Mouse (Mus musculus): ENCODE data around the gene Myb. TPM values are rescaled to one million over a fixed set of nuclear protein-coding genes. Genes with fewer than 3 reads are reported as not detected.

Gene Myb
- polyA plus RNA-seq (2012; rRNA removed) = 0.74 and 0.75 TPM in 2 replicates

DNA sequence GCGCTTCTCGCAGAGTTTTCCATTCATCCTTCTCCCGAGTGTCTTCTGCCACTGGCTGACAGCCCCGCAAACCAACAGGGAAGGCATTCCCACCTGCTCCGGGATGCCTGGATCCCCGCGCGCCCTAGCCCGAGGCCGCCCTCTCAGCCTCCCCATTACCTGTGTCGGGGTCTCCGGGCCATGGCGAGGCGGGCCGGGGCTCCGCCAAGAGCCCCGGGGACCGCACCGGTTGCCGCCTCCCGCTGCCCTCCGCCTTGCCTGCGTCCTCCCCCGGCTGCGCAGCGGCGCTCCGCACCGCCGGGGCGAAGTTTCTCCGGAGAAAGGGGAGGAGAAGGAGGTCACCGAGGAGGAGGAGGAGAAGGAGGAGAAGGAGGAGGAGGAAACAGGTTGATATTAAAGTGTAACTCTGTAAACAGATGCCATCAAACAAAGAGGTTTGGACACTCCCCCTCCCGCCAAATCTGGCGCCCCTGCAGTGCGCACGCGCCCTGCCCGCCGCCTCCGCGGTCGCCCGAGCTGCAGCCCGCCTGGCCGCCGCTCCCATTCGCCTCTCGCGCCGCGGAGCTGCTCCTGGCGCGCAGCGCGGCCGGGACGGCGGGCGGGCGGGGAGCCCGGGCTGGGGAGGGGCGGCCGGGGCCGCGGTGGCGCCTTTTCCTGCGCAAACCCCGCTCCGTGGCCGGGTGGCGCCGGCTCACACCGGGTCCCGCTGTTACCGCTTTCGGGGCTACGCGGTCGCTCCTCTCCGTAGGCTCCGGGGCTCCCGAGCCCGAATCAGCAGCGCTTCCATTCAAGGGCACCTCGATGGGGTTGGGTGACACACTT lies at the start of gene Myb:
TSS of gene Myb (minus strand) at position 448 of the 822 bp plus-strand sequence.
- Histone ChIP-seq H3K4me3 (replicated peaks; ENCODE audit: insufficient read depth, low read depth, low read length) (peak within 1 kb of the TSS; percentile 65), H3K27me3 (ENCODE audit: control insufficient read depth, insufficient read depth, low read length) (no peaks in the 10 kb centered on the region), H3K4me1 (ENCODE audit: control insufficient read depth, insufficient read depth, low read length) (no peaks in the 10 kb centered on the region), H3K27ac (ENCODE audit: insufficient read depth, low read length) (no peak within 1 kb of the TSS)
- under 1% methylated on average over 85 of the region's 86 CpGs for WGBS
- DNase-seq = peak; percentile 62 to 65
- TF ChIP-seq POLR2A (IDR thresholded peaks at IDR 0.05; ENCODE audit: borderline replicate concordance, insufficient read depth, low read length) = no peak
- TF ChIP-seq CTCF (IDR thresholded peaks at IDR 0.05; ENCODE audit: borderline replicate concordance, insufficient read depth, low read depth, low read length) = no peak

DNA sequence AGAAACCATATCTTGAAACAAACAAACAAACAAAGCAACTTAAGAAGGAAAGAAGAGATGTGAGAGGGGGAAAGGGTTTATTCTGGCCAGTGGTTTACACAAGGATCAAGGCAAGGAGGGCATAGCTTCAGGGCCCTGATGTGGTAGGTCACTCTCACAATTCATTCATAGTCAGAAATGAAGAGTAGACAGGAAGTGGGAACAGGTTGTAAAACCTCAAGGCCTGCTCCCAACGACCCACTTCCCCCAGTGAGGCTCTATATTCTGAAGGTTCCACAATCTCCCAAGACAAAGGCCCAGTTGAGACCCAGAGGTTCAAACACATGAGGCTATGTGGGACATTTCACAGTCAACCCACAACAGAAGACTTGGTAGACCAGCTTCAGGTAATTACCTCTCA lies 46.6 kb upstream of the Myb start:
- DNase-seq = no peak
- H3K27me3 ChIP-seq (ENCODE audit: control insufficient read depth, insufficient read depth, low read length) = no peaks in the 10 kb centered on the region; the same call in 1 of the 2 replicates
- no peak overlapping the region for H3K4me3 ChIP-seq (replicated peaks; ENCODE audit: insufficient read depth, low read depth, low read length)
- TF ChIP-seq POLR2A (IDR thresholded peaks at IDR 0.05; ENCODE audit: borderline replicate concordance, insufficient read depth, low read length) (no peak), CTCF (IDR thresholded peaks at IDR 0.05; ENCODE audit: borderline replicate concordance, insufficient read depth, low read depth, low read length) (no peak)
- H3K4me1 ChIP-seq (ENCODE audit: control insufficient read depth, insufficient read depth, low read length) = no peaks in the 10 kb centered on the region
- no peak overlapping the region for H3K27ac ChIP-seq (ENCODE audit: insufficient read depth, low read length)
- WGBS = 52% methylated on average over 1 of the region's 1 CpGs

DNA sequence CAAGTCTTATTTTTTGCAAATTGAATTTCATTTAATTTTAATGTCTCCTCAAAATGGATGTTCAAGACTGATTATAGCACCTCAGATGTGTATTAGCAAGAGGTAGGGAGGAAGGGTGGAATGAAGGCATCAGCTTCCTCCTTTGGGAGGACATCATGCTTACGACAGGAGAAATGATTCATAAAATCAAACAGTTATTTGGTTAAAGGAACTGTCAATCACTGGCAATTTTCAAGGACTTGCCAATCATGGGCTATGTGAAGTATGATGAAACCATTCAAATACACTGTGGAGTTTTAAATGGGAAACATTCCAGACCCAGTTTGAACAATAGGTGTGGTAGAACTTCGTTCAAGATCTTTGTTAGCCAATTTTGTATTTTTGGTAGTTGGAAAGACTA lies 45.4 kb upstream of the Myb start:
- 63% methylated on average over 2 of the region's 2 CpGs for WGBS
- Histone ChIP-seq H3K27ac (ENCODE audit: insufficient read depth, low read length) (no peak overlapping the region), H3K4me1 (ENCODE audit: control insufficient read depth, insufficient read depth, low read length) (no peaks in the 10 kb centered on the region), H3K4me3 (replicated peaks; ENCODE audit: insufficient read depth, low read depth, low read length) (no peak overlapping the region), H3K27me3 (ENCODE audit: control insufficient read depth, insufficient read depth, low read length) (no peaks in the 10 kb centered on the region; the same call in 1 of the 2 replicates)
- no peak for TF ChIP-seq POLR2A (IDR thresholded peaks at IDR 0.05; ENCODE audit: borderline replicate concordance, insufficient read depth, low read length)
- no peak for TF ChIP-seq CTCF (IDR thresholded peaks at IDR 0.05; ENCODE audit: borderline replicate concordance, insufficient read depth, low read depth, low read length)
- no peak for DNase-seq

DNA sequence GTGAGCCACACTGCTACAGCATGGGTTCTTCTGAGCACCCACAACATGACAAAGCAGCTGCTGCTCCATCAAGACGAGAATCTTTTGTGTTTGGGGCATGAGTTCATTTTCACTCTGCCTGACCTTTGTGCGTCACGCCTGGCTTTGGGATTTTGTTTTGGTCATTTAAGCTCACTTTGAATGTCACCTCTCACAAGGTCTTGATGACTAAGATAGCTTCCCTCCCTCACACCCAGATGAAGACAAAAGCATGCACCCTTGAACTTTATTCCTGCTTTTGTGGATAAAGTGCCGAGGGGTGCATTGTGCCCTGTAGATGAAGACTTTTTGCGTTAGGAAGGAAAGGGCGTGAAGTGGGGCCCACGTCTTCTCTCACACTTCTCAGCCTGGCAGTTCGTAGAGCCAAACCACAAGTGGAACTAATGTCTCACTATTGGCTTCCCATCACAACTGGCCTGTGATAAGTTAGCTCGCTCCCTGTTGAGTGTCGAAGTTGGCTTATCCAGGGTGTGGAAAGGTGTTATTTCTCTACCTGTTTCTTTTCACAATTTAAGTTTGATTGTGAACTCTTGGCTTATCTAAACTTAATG lies 43.8 kb upstream of the Myb start:
- no peaks in the 10 kb centered on the region; the same call in 1 of the 2 replicates for H3K27me3 ChIP-seq (ENCODE audit: control insufficient read depth, insufficient read depth, low read length)
- no peak for DNase-seq
- H3K4me3 ChIP-seq (replicated peaks; ENCODE audit: insufficient read depth, low read depth, low read length) = no peak overlapping the region
- H3K27ac ChIP-seq (ENCODE audit: insufficient read depth, low read length) = no peak overlapping the region
- TF ChIP-seq CTCF (IDR thresholded peaks at IDR 0.05; ENCODE audit: borderline replicate concordance, insufficient read depth, low read depth, low read length) (no peak), POLR2A (IDR thresholded peaks at IDR 0.05; ENCODE audit: borderline replicate concordance, insufficient read depth, low read length) (no peak)
- H3K4me1 ChIP-seq (ENCODE audit: control insufficient read depth, insufficient read depth, low read length) = no peaks in the 10 kb centered on the region
- 72% methylated on average over 10 of the region's 10 CpGs for WGBS

GRCm38 (mm10) chr10:21203886-21204285 lies 43.1 kb upstream of the Myb start:
- WGBS = 83% methylated on average over 5 of the region's 5 CpGs
- no peaks in the 10 kb centered on the region for H3K4me1 ChIP-seq (ENCODE audit: control insufficient read depth, insufficient read depth, low read length)
- DNase-seq = no peak
- H3K27ac ChIP-seq (ENCODE audit: insufficient read depth, low read length) = no peak overlapping the region
- no peaks in the 10 kb centered on the region; the same call in 1 of the 2 replicates for H3K27me3 ChIP-seq (ENCODE audit: control insufficient read depth, insufficient read depth, low read length)
- no peak for TF ChIP-seq CTCF (IDR thresholded peaks at IDR 0.05; ENCODE audit: borderline replicate concordance, insufficient read depth, low read depth, low read length)
- no peak for TF ChIP-seq POLR2A (IDR thresholded peaks at IDR 0.05; ENCODE audit: borderline replicate concordance, insufficient read depth, low read length)
- H3K4me3 ChIP-seq (replicated peaks; ENCODE audit: insufficient read depth, low read depth, low read length) = no peak overlapping the region

GRCm38 (mm10) chr10:21203461-21203860 lies 42.7 kb upstream of the Myb start:
- TF ChIP-seq POLR2A (IDR thresholded peaks at IDR 0.05; ENCODE audit: borderline replicate concordance, insufficient read depth, low read length) (no peak), CTCF (IDR thresholded peaks at IDR 0.05; ENCODE audit: borderline replicate concordance, insufficient read depth, low read depth, low read length) (no peak)
- H3K27ac ChIP-seq (ENCODE audit: insufficient read depth, low read length) = no peak overlapping the region
- 92% methylated on average over 3 of the region's 3 CpGs for WGBS
- no peak for DNase-seq
- no peak overlapping the region for H3K4me3 ChIP-seq (replicated peaks; ENCODE audit: insufficient read depth, low read depth, low read length)
- H3K27me3 ChIP-seq (ENCODE audit: control insufficient read depth, insufficient read depth, low read length) = no peaks in the 10 kb centered on the region; the same call in 1 of the 2 replicates
- no peaks in the 10 kb centered on the region for H3K4me1 ChIP-seq (ENCODE audit: control insufficient read depth, insufficient read depth, low read length)

- H3K27ac ChIP-seq (ENCODE audit: insufficient read depth, low read length) = no peak overlapping the region
- WGBS = 72% methylated on average over 7 of the region's 7 CpGs
- no peak overlapping the region for H3K4me3 ChIP-seq (replicated peaks; ENCODE audit: insufficient read depth, low read depth, low read length)
- H3K4me1 ChIP-seq (ENCODE audit: control insufficient read depth, insufficient read depth, low read length) = no peaks in the 10 kb centered on the region
- no peak for DNase-seq
- H3K27me3 ChIP-seq (ENCODE audit: control insufficient read depth, insufficient read depth, low read length) = no peaks in the 10 kb centered on the region; the same call in 1 of the 2 replicates
- no peak for TF ChIP-seq CTCF (IDR thresholded peaks at IDR 0.05; ENCODE audit: borderline replicate concordance, insufficient read depth, low read depth, low read length)
- TF ChIP-seq POLR2A (IDR thresholded peaks at IDR 0.05; ENCODE audit: borderline replicate concordance, insufficient read depth, low read length) = no peak
Observed at GRCm38 (mm10) chr10:21200761-21201160, 40.0 kb upstream of the Myb start.

- Histone ChIP-seq H3K27me3 (ENCODE audit: control insufficient read depth, insufficient read depth, low read length) (no peaks in the 10 kb centered on the region; the same call in 1 of the 2 replicates), H3K27ac (ENCODE audit: insufficient read depth, low read length) (no peak overlapping the region), H3K4me3 (replicated peaks; ENCODE audit: insufficient read depth, low read depth, low read length) (no peak overlapping the region), H3K4me1 (ENCODE audit: control insufficient read depth, insufficient read depth, low read length) (no peaks in the 10 kb centered on the region)
- TF ChIP-seq CTCF (IDR thresholded peaks at IDR 0.05; ENCODE audit: borderline replicate concordance, insufficient read depth, low read depth, low read length) (no peak), POLR2A (IDR thresholded peaks at IDR 0.05; ENCODE audit: borderline replicate concordance, insufficient read depth, low read length) (no peak)
- DNase-seq = no peak
Observed at GRCm38 (mm10) chr10:21200322-21200721, 39.5 kb upstream of the Myb start.
